In the genomic region with DNA sequence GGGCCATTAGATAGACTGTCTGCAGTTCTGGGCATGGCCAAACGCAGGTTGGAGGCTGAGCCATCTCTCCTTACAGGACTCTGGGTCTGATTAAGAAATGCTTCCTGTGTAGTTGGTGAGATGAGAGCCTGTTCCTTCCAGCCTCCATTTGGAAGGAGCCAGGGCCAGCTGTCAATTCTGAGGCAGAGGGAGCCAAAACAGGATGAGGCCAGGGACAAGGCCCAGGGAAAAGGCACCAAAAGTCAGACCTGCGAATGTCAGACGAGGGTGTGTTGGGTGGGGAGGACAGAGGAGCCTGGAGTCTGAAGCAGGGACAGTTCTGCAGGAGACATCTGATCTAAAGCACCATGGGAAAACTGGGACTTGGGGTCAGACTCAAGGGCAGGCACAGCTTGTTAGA, we compare ENCODE assay signal across 16 mouse cellular contexts.
DNase-seq lines count a peak whose midpoint lies in the region; ATAC-seq and TF ChIP-seq lines count a peak whose summit lies in the region.
"Had no signal": no experiment of that assay in that cellular context is flagged by ENCODE, and none has a peak within 500 bp of the region (broad histone marks: within the 10 kb centered on the region; RNA-seq: fewer than 3 reads in every experiment).

No protein-coding gene starts in this region.

- H3K4me1 ChIP-seq in cerebellum, adult 2 months (ENCODE audit: control insufficient read depth, insufficient read depth, low read length): no peaks in the 10 kb centered on the region
- H3K4me1 ChIP-seq in midbrain, embryonic 11.5 days (ENCODE audit: control insufficient read depth, insufficient read depth, low read length): no peaks in the 10 kb centered on the region
- 0 out of 2 replicates have a peak, but pooled peaks cover 1% of the 10 kb centered on the region for H3K4me1 ChIP-seq in midbrain, embryonic 10.5 days
- H3K4me1 ChIP-seq: limb, embryonic 13.5 days had no signal

- no peak overlapping the region for H3K9ac ChIP-seq in midbrain, embryonic 11.5 days (ENCODE audit: low read length)
- H3K9ac ChIP-seq: forebrain, embryonic 13.5 days; heart, embryonic 13.5 days; limb, embryonic 13.5 days; liver, embryonic 14.5 days; stomach, embryonic 15.5 days had no signal

- H3K27ac ChIP-seq in cerebellum, adult 2 months (ENCODE audit: insufficient read depth, low read length): no peak overlapping the region
- no peak overlapping the region for H3K27ac ChIP-seq in midbrain, embryonic 11.5 days (ENCODE audit: low read depth, low read length)
- H3K27ac ChIP-seq in midbrain, embryonic 10.5 days (replicated peaks): no peak overlapping the region
- H3K27ac ChIP-seq: forebrain, embryonic 13.5 days; heart, embryonic 13.5 days; hindbrain, embryonic 10.5 days; limb, embryonic 13.5 days; liver, embryonic 14.5 days; stomach, embryonic 15.5 days had no signal

- DNase-seq in cerebellum, postnatal 14 days: peak; percentile 38 to 51
- DNase-seq in cerebellum, adult 2 months: no peak
- peak; percentile 39 for DNase-seq in midbrain, embryonic 11.5 days (ENCODE audit: low spot score, missing footprints)
- DNase-seq in midbrain, embryonic 10.5 days (ENCODE audit: low spot score): no peak
- peak; percentile 1 for DNase-seq in heart, postnatal 25 days (ENCODE audit: low spot score)
- DNase-seq in lung, postnatal 14 days: peak; percentile 8
- DNase-seq in ovary, postnatal 36 days (ENCODE audit: low spot score): no peak
- DNase-seq: kidney, adult 9 months; spleen, adult 18-20 months had no signal

- TF ChIP-seq POLR2A in cerebellum, adult 2 months (IDR thresholded peaks at IDR 0.05; ENCODE audit: borderline replicate concordance, insufficient read depth, low read length): no peak

- H3K4me2 ChIP-seq in midbrain, embryonic 11.5 days: no peak overlapping the region
- H3K4me2 ChIP-seq: forebrain, embryonic 13.5 days; heart, embryonic 13.5 days; limb, embryonic 13.5 days; stomach, embryonic 15.5 days had no signal

- no peak for ATAC-seq in midbrain, embryonic 11.5 days (ENCODE audit: low FRiP score)
- ATAC-seq in erythroblast, adult 5-6 weeks (replicated peaks; ENCODE audit: low FRiP score, poor library complexity, severe bottlenecking): no peak
- ATAC-seq: forebrain, embryonic 13.5 days had no signal

- WGBS in cerebellum, adult 2 months: 23% methylated on average over 3 of the region's 3 CpGs
- 81% methylated on average over 3 of the region's 3 CpGs for WGBS in midbrain, embryonic 11.5 days
- WGBS in midbrain, embryonic 10.5 days: 72% methylated on average over 3 of the region's 3 CpGs

- H3K27me3 ChIP-seq in cerebellum, adult 2 months (ENCODE audit: control insufficient read depth, insufficient read depth, low read length): no peaks in the 10 kb centered on the region; the same call in 1 of the 2 replicates
- no peaks in the 10 kb centered on the region for H3K27me3 ChIP-seq in midbrain, embryonic 11.5 days (ENCODE audit: control insufficient read depth, insufficient read depth, low read length)
- H3K27me3 ChIP-seq in midbrain, embryonic 10.5 days (ENCODE audit: low read depth, poor library complexity, severe bottlenecking): no peaks in the 10 kb centered on the region
- H3K27me3 ChIP-seq: forebrain, embryonic 13.5 days; heart, embryonic 13.5 days; limb, embryonic 13.5 days; stomach, embryonic 15.5 days had no signal

- no peak for TF ChIP-seq CTCF in cerebellum, adult 2 months (IDR thresholded peaks at IDR 0.05; ENCODE audit: borderline replicate concordance, insufficient read depth, low read depth, low read length)

- no peaks in the 10 kb centered on the region for H3K9me3 ChIP-seq in midbrain, embryonic 11.5 days (ENCODE audit: control insufficient read depth, low read length)
- H3K9me3 ChIP-seq in midbrain, embryonic 10.5 days (replicated peaks): no peaks in the 10 kb centered on the region
- H3K9me3 ChIP-seq: forebrain, embryonic 13.5 days; hindbrain, embryonic 10.5 days; limb, embryonic 13.5 days; stomach, embryonic 15.5 days had no signal

- no peak overlapping the region for H3K4me3 ChIP-seq in cerebellum, adult 2 months (replicated peaks; ENCODE audit: insufficient read depth, low read depth, low read length)
- H3K4me3 ChIP-seq in midbrain, embryonic 11.5 days (ENCODE audit: low read depth, low read length): no peak overlapping the region
- no peak overlapping the region for H3K4me3 ChIP-seq in midbrain, embryonic 10.5 days
- H3K4me3 ChIP-seq: forebrain, embryonic 13.5 days; heart, embryonic 13.5 days; hindbrain, embryonic 10.5 days; limb, embryonic 13.5 days; stomach, embryonic 15.5 days had no signal

- intact Hi-C loops in heart, postnatal 25 days (cut with DNase I): no loop called here

- no peaks in the 10 kb centered on the region for H3K36me3 ChIP-seq in midbrain, embryonic 11.5 days (ENCODE audit: control insufficient read depth, insufficient read depth, low read length)
- no peaks in the 10 kb centered on the region for H3K36me3 ChIP-seq in midbrain, embryonic 10.5 days
- H3K36me3 ChIP-seq: heart, embryonic 13.5 days; hindbrain, embryonic 10.5 days; limb, embryonic 13.5 days; stomach, embryonic 15.5 days had no signal

Comparison
In these comparisons a context has a peak if more than half of its experiments do, and no peak if none do; other contexts are left out.
1. DNase-seq: peak in cerebellum, postnatal 14 days (2 of 2), midbrain, embryonic 11.5 days (single experiment), heart, postnatal 25 days (single experiment) and lung, postnatal 14 days (single experiment); none in cerebellum, adult 2 months (0 of 2), midbrain, embryonic 10.5 days (single experiment) and ovary, postnatal 36 days (single experiment).